Mouse (Mus musculus): ENCODE results near the gene Kpna7.
A peak's percentile ranks its signal among the peaks of the same experiment; 100 is the strongest.
"Not testable (repeated sequence)": the region's sequence is repeated elsewhere in the genome, so short reads cannot be mapped to it uniquely, and the experiment has no call there.

The Kpna7 gene

DNA sequence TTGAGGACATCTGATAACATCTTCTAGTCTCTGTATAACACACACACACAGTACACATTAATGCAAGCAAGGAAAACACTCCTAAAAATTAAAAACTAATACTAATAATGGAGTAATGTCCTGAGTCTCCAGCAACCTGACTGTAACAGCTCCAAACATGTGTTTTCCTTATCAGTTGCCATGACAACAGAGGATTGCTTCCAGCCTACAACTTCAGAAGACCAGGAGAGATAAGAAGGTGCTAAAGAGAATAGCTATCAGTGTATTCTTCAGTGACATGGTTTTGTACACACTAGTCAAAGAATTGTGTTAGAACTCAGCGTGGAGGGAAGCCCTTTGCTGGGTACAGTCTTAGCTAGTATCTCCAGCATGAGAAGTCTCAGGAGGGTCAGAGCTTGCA, 63.1 kb downstream of the Kpna7 start:
- DNase-seq (ENCODE audit: low spot score in 2 of 2), result not testable (repeated sequence)

DNA sequence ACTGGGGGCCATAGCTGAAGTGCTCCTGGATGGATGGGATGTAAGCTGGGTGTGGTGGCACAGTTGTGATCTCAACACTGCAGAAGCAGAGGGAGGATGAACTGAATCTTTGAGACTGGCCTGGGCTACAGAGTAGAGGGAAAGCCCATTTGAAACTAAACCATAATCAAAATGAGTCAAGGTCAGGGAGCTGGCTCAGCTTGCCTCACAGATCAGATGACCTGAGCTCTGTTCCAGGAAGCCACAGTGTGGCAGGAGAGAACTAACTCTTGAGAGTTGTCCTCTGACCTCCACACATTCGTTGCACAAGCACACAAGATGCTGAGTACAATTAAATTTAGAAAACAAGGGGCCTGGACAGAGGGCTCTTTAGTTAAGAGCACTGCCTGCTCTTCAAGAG, 63.6 kb downstream of the Kpna7 start:
- not testable (repeated sequence) for DNase-seq (ENCODE audit: low spot score in 2 of 2)

DNA sequence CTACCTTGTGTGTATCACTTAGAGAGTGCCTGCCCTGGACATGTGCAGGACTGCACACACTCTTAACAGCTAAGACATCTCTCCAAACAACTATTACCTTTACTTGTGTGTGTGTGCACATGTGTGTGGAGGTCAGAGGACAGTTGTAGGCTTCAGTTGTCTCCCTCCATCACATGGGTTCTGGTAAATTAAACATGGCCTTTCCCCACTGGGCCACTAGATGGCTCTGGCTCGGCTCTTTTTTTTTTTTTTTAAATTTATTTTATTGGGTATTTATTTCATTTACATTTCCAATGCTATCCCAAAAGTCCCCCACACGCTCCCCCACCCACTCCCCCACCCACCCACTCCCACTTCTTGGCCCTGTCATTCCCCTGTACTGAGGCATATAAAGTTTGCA, 67.1 kb downstream of the Kpna7 start:
- not testable (repeated sequence) for DNase-seq (ENCODE audit: low spot score in 2 of 2)

DNA sequence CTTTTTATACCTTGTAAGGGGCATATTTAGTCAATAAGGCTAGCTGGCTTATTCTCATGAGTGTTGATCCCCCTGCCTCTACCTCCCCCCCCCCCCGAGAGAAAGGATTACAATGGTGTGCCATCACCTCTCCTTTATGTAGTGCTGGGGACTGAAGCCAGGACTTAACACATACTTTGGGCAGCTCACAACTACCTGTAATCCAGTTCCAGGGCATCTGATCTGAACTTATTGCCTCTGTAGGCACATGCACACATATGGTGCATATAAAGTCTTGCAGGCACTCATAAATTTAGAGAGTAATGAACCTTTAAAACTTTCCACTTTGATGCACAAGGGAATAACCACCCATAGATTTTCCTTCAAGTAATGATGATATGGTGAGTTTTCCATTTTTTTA, 69.6 kb downstream of the Kpna7 start:
- DNase-seq (ENCODE audit: low spot score in 2 of 2), result no peak

DNA sequence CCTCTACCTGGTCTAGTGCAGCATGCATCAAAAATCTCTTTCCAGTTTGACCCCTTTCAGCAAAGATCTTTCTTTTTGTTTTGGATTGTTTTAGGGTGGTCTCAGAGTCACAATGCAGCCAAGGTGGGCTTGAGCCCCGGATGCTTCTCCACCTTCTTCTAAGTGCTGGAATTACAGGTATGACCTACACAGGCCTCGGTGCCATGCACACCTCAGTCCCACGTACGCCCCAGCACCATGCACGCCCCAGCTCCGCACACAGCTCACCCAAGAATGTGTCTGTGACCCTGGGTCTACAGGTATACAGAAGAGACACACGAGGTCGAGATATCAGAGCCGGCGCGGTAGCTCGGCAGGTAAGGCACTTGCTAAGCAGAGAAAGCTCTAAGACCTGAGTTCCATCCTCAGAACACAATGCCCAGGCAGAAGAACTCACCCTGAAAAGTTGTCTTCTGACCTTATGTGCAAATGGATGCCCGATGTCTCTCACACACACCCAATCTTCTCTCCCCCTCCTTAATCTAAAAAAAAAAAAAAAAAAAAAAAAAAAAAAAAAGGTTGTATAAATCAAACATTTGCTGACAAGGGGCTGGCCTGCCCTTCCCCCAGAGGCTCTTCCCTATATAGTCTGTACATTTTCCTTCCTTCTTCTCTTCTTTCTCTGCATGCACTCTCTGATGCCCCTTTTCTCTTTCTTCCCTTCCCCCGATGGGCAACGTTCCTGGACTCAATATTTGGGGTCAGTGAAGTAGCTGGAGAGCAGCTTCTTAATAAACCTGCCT, 74.8 kb downstream of the Kpna7 start:
- no peak for DNase-seq (ENCODE audit: low spot score in 2 of 2)

DNA sequence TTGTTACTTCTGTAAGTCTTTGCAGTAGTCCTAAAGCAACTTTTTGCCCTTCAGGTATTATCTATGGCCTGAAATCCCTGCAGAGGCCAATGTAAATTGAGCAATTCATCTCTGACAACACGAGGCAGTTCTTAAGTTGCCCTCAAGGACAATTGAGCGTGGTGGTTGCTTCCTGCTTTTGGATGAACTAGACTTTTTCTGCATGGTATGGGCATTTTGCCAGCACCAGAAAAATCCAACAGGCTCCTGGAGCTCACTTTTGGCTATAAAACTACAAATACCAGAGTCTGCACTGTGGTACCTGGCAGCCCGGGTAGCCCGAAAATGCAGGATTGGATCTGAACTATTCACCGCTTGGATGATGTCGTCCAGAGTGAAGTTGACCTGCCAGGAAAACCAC, 78.2 kb downstream of the Kpna7 start:
- DNase-seq (ENCODE audit: low spot score in 2 of 2), result no peak

DNA sequence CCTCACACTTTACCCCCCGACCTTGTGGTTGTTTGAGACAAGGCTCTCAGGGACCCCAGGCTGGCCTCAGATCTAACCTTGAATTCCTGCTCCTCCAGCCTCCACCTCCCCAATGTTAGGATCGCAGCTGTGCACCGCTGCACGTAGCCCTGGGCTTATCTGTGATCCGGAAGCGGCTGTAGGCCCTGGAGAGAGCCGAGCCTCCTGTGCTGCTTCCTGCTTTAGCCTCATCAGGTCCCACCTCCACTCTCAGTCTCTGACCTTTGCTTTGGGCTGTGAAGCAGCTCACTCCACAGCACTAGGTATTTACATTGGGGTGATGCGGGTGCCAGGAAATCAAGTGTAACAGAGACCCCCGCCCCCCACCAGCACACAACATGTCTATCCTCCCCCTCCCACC, 79.3 kb downstream of the Kpna7 start:
- DNase-seq (ENCODE audit: low spot score in 2 of 2), result no peak

DNA sequence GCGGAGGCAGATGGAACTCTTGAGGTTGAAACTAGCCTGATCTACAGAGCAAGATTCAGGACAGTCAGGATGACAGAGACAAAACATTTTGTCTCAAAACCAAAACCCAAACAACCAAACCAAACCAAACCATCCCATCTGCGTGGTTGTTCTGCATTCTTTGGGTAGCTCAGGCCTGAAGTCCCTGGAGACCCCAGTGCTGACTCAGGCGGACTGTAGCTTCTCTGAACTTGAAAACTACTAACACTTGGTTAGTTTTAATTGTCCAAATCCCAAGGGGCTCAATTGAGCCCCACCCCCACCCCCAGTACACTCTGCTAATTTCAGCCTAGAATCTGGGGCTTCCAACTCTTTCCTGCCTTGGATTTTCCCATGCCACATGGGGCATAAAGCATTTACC, 80.5 kb downstream of the Kpna7 start:
- no peak for DNase-seq (ENCODE audit: low spot score in 2 of 2)

DNA sequence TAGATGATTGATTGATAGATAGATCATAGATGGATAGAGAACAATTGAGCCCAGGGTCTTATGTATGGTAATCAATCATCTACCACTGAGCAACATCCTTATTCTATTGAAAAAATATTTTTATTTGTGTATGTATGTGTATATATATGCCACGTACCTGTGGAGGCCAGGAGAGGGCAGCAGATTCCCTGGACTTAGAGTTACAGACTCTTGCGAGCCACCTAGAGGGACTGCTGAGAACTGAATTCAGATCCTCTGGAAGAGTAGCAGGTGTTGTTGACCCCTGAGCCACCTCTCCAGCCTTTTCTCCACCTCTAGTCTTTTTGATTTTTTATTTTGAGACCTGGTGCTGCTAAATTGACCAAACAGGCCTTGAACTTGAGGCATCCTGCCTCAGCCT, 85.3 kb downstream of the Kpna7 start:
- DNase-seq (ENCODE audit: low spot score in 2 of 2), result no peak

DNA sequence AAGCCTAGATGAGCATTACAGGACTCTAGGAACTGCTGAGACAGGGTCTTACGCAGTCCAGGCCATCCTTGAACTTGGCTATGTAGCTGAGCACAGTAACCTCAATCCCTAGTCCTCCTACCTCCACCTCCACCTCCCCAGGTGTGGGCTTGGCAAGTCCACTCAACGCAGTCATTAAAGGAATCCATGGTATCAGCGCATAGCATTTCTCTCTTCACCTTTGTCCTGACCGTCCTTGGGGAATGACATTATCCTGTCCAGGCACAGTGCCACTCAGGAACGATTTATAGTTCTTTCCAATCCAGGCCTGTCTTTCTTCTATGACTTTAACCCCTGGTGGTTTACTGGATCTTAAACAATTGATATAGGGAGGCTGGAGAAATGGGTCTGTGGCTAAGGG, 93.3 kb downstream of the Kpna7 start:
- no peak for DNase-seq (ENCODE audit: low spot score in 2 of 2)

DNA sequence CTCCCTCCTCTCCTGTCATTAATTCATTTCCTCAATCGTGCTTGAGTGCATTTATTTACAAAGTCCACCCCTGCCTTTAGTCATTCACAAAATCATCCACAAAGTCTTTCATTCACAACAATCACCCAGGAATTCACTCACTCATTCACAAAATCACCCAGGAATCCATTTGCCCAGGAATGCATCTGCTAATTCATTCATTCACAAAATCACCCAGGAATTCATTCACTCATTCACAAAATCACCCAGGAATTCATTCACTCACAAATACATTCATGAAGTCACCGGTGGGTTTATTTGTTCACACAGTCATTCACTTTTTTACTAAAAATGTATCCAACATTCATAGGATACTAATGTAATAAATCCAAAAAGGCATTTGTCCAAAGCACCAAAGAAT, 93.8 kb downstream of the Kpna7 start:
- no peak for DNase-seq (ENCODE audit: low spot score in 2 of 2)

DNA sequence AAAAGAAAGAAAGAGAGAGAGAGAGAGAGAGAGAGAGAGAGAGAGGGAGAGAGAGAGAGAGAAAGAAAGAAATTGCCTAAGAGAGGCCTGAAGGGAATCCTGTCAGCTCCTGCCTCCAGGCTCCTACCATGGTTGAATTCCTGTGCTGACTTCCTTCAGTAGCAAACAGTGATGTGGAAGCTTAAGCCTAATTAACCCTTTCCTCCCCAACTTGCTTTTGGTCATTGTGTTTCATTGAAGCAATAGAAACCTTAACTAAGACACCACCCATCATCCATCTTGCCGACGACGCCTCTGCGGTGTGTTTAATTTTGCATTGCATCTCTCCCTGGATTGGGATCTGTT, 94.8 kb downstream of the Kpna7 start:
- no peak for DNase-seq (ENCODE audit: low spot score in 2 of 2)

DNA sequence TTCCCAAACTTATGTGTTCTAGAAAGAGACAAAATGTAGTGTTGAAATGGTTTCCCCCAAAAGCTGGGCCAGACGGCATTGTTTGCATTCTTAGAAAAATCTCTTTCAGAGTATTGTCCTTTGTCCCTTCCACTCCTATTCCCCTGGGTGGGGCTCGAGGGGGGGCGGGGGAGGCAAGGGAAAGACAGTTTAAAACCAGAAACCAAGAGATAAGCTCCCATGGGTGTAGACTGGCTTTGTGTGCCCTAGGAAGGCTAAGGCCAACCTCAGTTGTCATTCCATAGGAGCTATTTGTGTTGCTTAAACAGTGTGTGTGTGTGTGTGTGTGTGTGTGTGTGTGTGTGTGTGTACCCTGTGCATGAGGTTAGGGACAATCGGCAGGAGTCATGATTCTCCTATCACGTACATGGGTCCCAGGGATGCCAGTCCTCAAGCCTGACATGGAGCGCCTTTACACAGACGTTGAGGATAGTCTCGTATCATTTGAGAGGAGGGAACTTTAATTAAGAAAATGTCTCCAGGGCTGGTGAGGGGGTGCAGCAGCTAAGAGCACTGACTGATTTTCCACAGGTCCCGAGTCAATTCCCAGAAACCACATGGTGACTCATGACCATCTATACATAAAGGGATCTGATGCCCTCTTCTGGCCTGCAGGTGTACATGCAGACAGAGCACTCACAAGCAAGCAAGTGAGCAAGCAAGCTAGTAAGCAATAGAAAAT, 95.3 kb downstream of the Kpna7 start:
- peak; percentile 67 to 73 for DNase-seq (ENCODE audit: low spot score in 2 of 2)

DNA sequence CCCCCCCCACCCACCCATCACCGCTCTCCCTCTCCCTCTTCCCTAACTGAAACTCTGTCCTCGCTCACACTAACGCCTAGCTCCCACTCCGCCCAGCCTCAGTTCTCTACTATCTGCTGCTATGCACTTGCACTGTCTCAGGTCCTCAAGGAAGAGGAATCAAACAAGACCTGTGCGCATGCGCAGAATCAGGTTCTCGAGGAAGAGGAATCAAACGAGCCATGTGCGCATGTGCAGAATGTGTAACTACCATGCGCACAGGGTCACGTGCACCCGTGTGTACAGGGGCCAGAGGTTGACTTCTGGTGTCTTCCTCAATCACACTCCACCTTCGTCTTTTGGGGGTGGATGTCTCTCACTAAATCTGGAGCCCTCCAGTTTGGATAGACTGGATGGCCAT, 96.3 kb downstream of the Kpna7 start:
- DNase-seq (ENCODE audit: low spot score in 2 of 2), result no peak

DNA sequence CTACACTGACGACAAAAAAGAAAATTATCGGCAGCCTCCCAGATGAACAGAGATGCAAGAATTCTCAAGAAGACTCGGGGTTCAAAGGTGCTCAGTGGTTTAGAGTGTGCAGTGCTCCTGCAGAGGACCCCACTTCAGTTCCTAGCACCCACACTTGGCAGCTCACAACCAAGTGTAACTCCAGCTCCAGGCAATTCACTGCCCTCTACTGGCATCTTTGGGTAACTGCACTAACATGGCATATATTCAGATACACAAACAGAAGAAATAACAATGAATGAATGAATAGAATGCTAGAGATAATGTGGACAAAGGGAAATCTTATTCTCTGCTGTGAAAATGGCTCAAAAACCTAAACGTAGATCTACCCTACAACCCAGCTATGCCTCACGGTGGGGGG, 99.0 kb downstream of the Kpna7 start:
- no peak for DNase-seq (ENCODE audit: low spot score in 2 of 2)

DNA sequence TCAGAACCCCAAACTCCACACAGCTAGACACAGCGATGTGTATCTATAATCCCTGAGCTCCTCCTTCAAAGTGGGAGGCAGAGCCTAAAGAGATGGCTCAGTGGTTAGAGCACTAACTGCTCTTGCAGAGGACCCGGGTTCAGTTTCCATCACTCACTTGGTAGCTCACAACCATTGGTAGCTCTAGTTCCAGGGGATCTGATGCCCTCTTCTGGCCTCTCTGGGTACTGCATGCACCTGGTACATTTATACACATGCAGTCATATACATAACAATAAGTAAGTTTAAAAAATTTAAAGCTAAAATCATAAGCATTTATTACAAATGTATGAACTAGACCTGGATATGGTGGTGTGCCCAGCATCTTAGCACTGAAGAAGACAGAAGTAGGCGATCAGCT, 100.6 kb downstream of the Kpna7 start:
- DNase-seq (ENCODE audit: low spot score in 2 of 2), result no peak

DNA sequence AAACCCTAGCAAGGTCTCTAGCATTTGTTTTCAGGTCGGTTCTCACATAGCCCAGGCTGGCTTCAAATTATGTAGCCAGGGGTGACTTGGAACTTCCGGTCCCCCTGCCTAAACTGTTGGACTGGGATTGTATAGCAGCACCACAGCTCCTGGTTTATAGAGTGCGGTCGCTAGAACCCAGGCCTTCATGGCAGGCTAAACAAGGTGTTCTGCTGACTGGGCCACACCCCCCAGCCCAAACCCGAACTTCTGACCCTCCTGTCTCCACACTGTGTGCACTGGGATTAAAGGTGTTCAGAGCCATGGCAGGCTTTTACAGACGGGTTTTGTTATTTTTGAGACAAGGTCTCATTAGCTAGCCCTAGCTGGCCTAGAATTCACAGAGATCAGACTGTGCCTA, 104.7 kb downstream of the Kpna7 start:
- no peak for DNase-seq (ENCODE audit: low spot score in 2 of 2)

DNA sequence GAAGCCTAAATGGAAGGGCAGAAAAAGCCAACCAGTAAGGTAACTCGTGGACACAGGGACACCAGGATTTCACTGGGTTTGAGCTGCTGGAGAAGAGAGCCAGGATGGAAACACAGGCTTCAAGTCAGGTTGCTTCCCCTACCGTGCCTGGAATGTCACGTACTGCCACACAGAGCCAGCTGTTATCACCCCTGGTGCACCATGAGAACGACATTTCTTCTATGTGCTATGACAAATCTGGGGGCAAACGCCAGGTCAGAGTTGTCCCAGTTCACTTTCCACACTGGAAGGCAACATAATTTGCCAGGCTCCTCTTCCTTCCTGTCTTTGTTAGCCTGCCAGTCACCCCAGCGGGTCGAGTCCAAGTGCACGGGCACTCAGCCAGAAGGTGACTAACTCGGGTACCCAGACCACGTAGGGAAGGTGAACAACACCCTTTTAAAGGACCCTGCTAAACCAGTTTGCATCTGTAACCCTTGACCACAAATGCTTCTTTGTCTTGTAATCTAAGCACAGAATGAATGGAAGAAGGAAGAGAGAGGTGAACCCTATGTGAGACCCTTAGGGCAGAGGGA, 105.2 kb downstream of the Kpna7 start:
- no peak for DNase-seq (ENCODE audit: low spot score in 2 of 2)

DNA sequence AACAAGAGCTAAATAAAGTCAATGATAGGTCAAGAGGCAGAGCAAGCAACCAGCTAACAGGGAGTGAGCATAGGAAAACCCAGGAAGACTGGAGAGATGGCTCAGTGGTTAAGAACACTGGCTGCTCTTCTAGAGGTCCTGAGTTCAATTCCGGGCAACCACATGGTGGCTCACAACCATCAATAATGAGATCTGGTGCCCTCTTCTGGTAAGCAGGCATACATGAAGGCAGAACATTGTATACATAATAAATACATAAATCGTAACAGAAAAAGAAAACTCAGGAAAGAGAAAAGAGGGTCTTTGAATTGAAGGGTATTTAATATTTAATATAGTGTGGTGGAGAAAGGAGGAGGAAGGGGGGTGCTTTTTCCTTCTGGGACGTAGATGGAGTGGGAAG, 112.6 kb downstream of the Kpna7 start:
- no peak for DNase-seq (ENCODE audit: low spot score in 2 of 2)

DNA sequence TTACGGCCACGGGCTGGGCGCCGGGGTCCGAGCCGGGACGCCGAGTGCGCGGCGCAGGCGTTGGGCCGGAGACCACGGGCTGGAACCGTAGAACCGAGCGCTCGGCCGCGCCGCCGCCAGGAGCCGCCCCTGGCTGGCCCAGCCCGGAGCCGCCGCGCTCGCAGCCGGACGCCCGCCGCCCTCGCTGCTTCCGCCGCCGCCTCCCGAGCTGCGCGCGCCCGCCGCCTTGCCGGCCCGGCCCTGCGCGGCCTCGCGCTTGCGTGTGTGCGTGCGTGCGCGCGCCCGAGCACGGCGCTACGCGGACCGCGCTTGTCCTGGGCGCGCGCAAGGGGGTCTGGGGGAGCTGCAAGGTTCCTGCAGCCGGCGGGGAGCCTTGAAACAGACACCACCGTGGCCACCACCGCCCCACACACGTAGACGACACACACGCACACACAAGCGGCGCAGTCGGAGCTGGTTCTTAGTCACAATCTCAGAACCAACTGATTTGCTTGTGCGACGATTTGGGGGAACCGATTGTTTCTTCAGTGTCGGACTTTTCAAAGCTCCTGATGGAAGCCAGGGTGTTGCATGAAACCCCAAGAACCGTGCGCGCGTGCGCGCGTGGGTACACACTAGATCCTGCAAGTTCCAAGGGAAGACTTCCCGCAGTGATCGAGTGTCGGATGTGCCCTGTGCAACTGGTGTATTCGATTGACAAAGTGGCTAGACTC, 118.0 kb downstream of the Kpna7 start, which contains the start of gene Smurf1:
TSS of gene Smurf1 (minus strand) at position 209 of the 713 bp plus-strand sequence.
- DNase-seq (ENCODE audit: low spot score in 2 of 2), result peak; percentile 91 to 92

DNA sequence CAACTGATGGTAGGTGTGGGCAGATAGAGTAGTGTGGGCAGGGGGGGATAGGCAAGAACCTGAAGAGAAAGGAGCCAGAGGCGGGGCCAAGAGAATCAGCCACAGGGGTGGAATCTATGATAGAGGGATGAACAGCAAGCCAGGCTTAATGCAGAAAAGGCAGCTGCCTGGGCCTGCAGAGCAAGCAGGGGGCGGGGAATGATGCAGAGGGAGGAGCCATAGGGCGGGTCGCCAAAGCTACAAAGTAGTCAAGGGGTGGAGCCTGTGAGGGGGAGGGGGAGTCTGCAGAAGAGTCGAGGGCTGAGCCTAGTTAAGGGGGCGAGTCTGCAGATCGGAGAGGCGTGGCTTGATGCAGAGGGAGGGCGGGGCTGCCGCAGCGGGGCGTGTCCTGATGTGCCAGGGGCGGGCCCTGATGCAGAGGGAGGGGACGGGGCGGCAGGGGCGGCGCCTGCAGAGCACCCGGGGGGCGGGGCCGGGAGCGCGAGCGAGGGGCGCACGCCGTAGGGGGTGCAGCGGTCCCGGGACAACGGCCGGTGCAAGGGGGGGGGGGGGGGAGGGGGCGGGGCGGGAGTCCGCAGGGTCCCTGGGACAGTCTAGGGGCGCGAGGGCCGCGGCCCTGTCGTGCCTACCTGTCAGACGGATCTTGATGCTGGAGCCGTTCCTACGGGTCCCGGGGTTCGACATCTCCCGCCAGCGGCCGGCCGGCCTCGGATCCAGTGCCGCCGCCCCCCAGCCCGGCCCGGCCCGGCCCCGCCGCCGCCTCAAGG, 118.8 kb downstream of the Kpna7 start:
- peak; percentile 90 to 91 for DNase-seq (ENCODE audit: low spot score in 2 of 2)

DNA sequence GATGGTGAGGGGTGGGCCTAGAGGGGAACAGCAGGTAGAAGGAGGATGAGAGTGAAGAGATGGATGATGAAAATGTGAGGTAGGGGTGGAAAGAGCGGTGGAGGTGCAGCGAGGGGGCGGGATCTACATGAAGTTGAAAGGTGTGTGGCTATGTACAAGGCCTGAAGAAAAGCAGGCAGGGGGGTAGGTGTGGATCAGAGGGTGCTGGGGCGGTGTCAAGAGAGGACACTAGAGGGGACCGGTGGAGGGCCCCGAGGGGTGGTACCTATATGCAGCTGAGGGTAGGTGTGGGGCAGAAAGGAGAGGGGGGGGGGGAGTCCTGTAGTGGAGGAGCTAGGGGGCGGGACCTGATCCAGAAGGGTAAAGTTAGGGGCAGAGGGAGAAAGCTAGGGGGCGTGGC, 119.4 kb downstream of the Kpna7 start:
- peak in 1 of 2 experiments; percentile 37 for DNase-seq (ENCODE audit: low spot score in 2 of 2)
